Mouse (Mus musculus) intestine, embryonic 14.5 days (tissue): ENCODE data around the gene Hmgb1. TPM values are rescaled to one million over a fixed set of nuclear protein-coding genes. Genes with fewer than 3 reads are reported as not detected.
"Not testable (repeated sequence)": the region's sequence is repeated elsewhere in the genome, so short reads cannot be mapped to it uniquely, and the experiment has no call there.

Source experiments
- ATAC-seq: fragments of 200-750 bp; cut with Nextera tagmentation; replicated peaks from 2 replicates; pipeline ENCODE4 v1.8.0; 2017; ENCODE audit warnings: low read depth, moderate number of reproducible peaks, moderate TSS enrichment, moderate library complexity; ENCODE audit not compliant: low FRiP score, low TSS enrichment
- DNase-seq: peaks from one replicate; pipeline ENCODE4 v3.0.0-alpha.2; 2018; ENCODE audit warnings: low spot score
- H3K27ac ChIP-seq: fragments of 300-500 bp; sonication (generic); 2 replicates; pipeline ENCODE4 v1.5.1; 2014; ENCODE audit warnings: low read depth, mild to moderate bottlenecking, control low read depth
- H3K27me3 ChIP-seq: fragments of 300-500 bp; sonication (generic); replicated peaks from 2 replicates; pipeline ENCODE4 v1.6.1; 2014; ENCODE audit warnings: low read length, control low read depth; ENCODE audit not compliant: control insufficient read depth, insufficient read depth
- H3K36me3 ChIP-seq: fragments of 300-500 bp; sonication (generic); 2 replicates; pipeline ENCODE4 v1.6.1; 2014; ENCODE audit warnings: low read length, control low read depth; ENCODE audit not compliant: control insufficient read depth, insufficient read depth
- H3K4me1 ChIP-seq: fragments of 300-500 bp; sonication (generic); replicated peaks from 2 replicates; pipeline ENCODE4 v1.6.1; 2014; ENCODE audit warnings: low read length, control low read depth, mixed read lengths; ENCODE audit not compliant: control insufficient read depth, insufficient read depth
- H3K4me2 ChIP-seq: fragments of 300-500 bp; sonication (generic); 2 replicates; pipeline ENCODE4 v1.6.1; 2014; ENCODE audit warnings: low read length
- H3K4me3 ChIP-seq: fragments of 300-500 bp; sonication (generic); 2 replicates; pipeline ENCODE4 v1.5.1; 2014; ENCODE audit warnings: low read depth, low read length, control low read depth, mixed read lengths
- H3K9ac ChIP-seq: fragments of 300-500 bp; sonication (generic); 2 replicates; pipeline ENCODE4 v1.6.1; 2014; ENCODE audit warnings: mild to moderate bottlenecking, low read length
- H3K9me3 ChIP-seq: fragments of 300-500 bp; sonication (generic); 2 replicates; pipeline ENCODE4 v1.6.1; 2016; ENCODE audit warnings: low read length, control low read depth; ENCODE audit not compliant: control insufficient read depth
- WGBS: fragments of 180-500 bp; shearing (Covaris S2); extraction: QIAGEN DNeasy Blood & Tissue Kit; methylation state at CpG from one replicate; pipeline ENCODE4 v1.1.7; 2014; 5-methylcytosine and 5-hydroxymethylcytosine counted together
- polyA plus RNA-seq: library from polyadenylated mRNA; unstranded; fragments of >200 nt; fragmentation: Nextera tagmentation; extraction: Ambion mirVana; gene quantifications from 2 replicates; pipeline ENCODE4 v1.2.1, GENCODE M21; 2014

Gene Hmgb1
- polyA plus RNA-seq, 1 experiment from 2014 or later = 1,358 TPM

- H3K4me2 ChIP-seq = peak overlapping the region; percentile 2; the same call in 1 of the 2 replicates
- H3K4me1 ChIP-seq = peaks cover 4% of the 10 kb centered on the region; the same call in 1 of the 2 replicates
- H3K27me3 ChIP-seq = no peaks in the 10 kb centered on the region
- no peak overlapping the region for H3K4me3 ChIP-seq
- no peak overlapping the region for H3K27ac ChIP-seq
- no peaks in the 10 kb centered on the region for H3K36me3 ChIP-seq
- H3K9ac ChIP-seq = no peak overlapping the region
- H3K9me3 ChIP-seq = no peaks in the 10 kb centered on the region
- DNase-seq = no peak
- ATAC-seq = 0 out of 2 replicates have a peak, but pooled peaks have one; percentile 23
- 52% methylated on average over 13 of the region's 13 CpGs for WGBS
These were observed 32.1 kb downstream of the Hmgb1 start for GRCm38 (mm10) chr5:149152063-149152773.

GRCm38 (mm10) chr5:149150882-149151281, 33.4 kb downstream of the Hmgb1 start:
- Histone ChIP-seq H3K9me3 (no peaks in the 10 kb centered on the region), H3K4me1 (peaks cover 4% of the 10 kb centered on the region; the same call in 1 of the 2 replicates), H3K9ac (no peak overlapping the region), H3K27ac (no peak overlapping the region), H3K27me3 (no peaks in the 10 kb centered on the region), H3K4me2 (no peak overlapping the region), H3K4me3 (no peak overlapping the region), H3K36me3 (no peaks in the 10 kb centered on the region)
- 97% methylated on average over 3 of the region's 3 CpGs for WGBS
- no peak for ATAC-seq
- DNase-seq = no peak

GRCm38 (mm10) chr5:149147386-149148000, 36.8 kb downstream of the Hmgb1 start:
- Histone ChIP-seq H3K27ac (no peak overlapping the region), H3K4me2 (no peak overlapping the region), H3K9me3 (no peaks in the 10 kb centered on the region), H3K4me1 (peaks cover 3% of the 10 kb centered on the region; the same call in 1 of the 2 replicates), H3K9ac (no peak overlapping the region), H3K36me3 (no peaks in the 10 kb centered on the region), H3K27me3 (no peaks in the 10 kb centered on the region), H3K4me3 (no peak overlapping the region)
- ATAC-seq (no peak), DNase-seq (no peak)
- WGBS = 74% methylated on average over 8 of the region's 8 CpGs

- DNase-seq (no peak), ATAC-seq (no peak)
- Histone ChIP-seq H3K36me3 (no peaks in the 10 kb centered on the region), H3K9ac (no peak overlapping the region), H3K4me1 (no peaks in the 10 kb centered on the region), H3K4me3 (no peak overlapping the region), H3K9me3 (no peaks in the 10 kb centered on the region), H3K4me2 (no peak overlapping the region), H3K27ac (no peak overlapping the region), H3K27me3 (no peaks in the 10 kb centered on the region)
- WGBS = 85% methylated on average over 7 of the region's 7 CpGs
These were observed 37.6 kb downstream of the Hmgb1 start for GRCm38 (mm10) chr5:149146691-149147090.

- DNase-seq (no peak), ATAC-seq (no peak)
- no peaks in the 10 kb centered on the region for H3K9me3 ChIP-seq
- no peak overlapping the region for H3K27ac ChIP-seq
- H3K36me3 ChIP-seq = no peaks in the 10 kb centered on the region
- WGBS = 55% methylated on average over 25 of the region's 25 CpGs
- no peaks in the 10 kb centered on the region for H3K4me1 ChIP-seq
- H3K9ac ChIP-seq = no peak overlapping the region
- no peak overlapping the region for H3K4me3 ChIP-seq
- H3K4me2 ChIP-seq = no peak overlapping the region
- H3K27me3 ChIP-seq = no peaks in the 10 kb centered on the region
These were observed 40.4 kb downstream of the Hmgb1 start for GRCm38 (mm10) chr5:149143766-149144375.

DNA sequence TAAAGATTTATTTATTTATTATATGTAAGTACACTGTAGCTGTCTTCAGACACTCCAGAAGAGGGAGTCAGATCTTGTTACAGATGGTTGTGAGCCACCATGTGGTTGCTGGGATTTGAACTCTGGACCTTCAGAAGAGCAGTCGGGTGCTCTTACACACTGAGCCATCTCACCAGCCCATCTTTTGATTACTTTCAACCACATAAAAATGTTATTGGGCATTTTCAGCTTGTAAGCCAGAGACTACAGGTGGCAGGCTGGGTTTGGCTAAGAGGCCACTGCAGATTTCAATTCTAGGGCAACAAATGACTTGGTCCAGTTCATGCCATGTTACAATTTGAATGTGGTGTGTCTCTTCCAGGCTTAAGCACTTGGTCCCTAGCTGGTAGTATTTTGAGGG, 43.1 kb downstream of the Hmgb1 start:
- not testable (repeated sequence) for H3K9me3 ChIP-seq, H3K27me3 ChIP-seq, H3K4me3 ChIP-seq, H3K4me1 ChIP-seq, H3K27ac ChIP-seq, H3K9ac ChIP-seq, DNase-seq, H3K4me2 ChIP-seq, ATAC-seq, H3K36me3 ChIP-seq
- WGBS = 100% methylated on average over 1 of the region's 1 CpGs

- Histone ChIP-seq H3K4me2 (no peak overlapping the region), H3K27me3 (no peaks in the 10 kb centered on the region), H3K9ac (no peak overlapping the region), H3K4me1 (no peaks in the 10 kb centered on the region), H3K4me3 (no peak overlapping the region), H3K9me3 (no peaks in the 10 kb centered on the region), H3K36me3 (no peaks in the 10 kb centered on the region), H3K27ac (no peak overlapping the region)
- WGBS = 59% methylated on average over 9 of the region's 9 CpGs
- ATAC-seq = no peak
- DNase-seq = no peak
These were observed 44.0 kb downstream of the Hmgb1 start for GRCm38 (mm10) chr5:149140336-149140735.

GRCm38 (mm10) chr5:149138087-149138486, 46.2 kb downstream of the Hmgb1 start:
- H3K9me3 ChIP-seq, H3K4me2 ChIP-seq, H3K4me3 ChIP-seq, H3K9ac ChIP-seq, H3K36me3 ChIP-seq, ATAC-seq, DNase-seq, H3K27me3 ChIP-seq, H3K27ac ChIP-seq, H3K4me1 ChIP-seq: not testable (repeated sequence)
- 91% methylated on average over 6 of the region's 6 CpGs for WGBS
